Mouse (Mus musculus): ENCODE measurements around the gene Dcaf17. TPM values are rescaled to one million over a fixed set of nuclear protein-coding genes. Genes with fewer than 3 reads are reported as not detected.

Gene Dcaf17
- total RNA-seq (2021) = 10 to 100 TPM; 11.5 to 16.0 TPM
- long read RNA-seq, experiment 1, full-length matches to known transcripts = 3 of 11 reads
- long read RNA-seq, experiment 1, partial matches to known transcripts = 1 of 11 reads
- long read RNA-seq, experiment 1, other reads (novel, unspliced or antisense) = 7 of 11 reads
- long read RNA-seq, experiment 2, full-length matches to known transcripts = 2 of 13 reads
- long read RNA-seq, experiment 2, partial matches to known transcripts = 1 of 13 reads
- long read RNA-seq, experiment 2, other reads (novel, unspliced or antisense) = 10 of 13 reads

DNA sequence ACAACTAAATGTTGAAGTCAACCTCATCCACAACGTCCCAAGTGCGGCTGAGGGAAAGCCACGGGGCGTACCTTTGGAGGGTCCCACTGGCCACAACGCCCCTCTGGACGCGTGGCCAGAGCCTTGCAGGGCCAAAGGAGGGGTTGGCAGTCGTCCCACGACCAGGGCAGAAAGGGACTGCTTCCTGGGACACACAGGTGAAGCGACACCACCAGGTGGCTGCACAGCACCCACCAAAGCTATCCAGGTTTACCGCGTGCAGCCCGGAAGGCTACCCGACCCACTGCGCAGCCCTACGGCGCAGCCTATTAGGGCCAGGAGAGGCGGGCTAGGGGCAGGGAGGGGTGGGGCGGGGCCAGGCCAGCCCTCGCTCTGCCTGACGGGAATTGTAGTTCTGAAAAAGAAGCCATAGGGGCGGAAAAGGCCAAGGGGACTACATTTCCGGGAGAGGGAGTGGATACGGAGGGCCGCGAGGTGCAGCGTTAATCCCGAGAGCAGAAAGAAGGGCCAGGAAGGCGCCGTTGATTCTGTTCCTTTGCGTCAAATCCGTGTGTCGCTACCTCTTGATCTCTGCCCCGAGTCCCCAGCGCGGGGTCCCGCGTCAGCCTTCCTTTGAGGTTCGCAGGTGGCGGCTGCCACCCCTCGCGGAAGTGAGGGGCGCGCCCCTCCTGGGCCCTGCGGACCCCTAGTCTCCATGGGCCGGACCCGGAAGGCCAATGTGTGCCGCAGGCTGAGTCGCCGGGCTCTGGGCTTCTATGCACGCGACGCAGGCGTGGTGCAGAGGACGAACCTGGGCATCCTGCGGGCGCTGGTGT is at the start of gene Dcaf17, which contains the start of gene Mettl8:
Gene Dcaf17, plus strand, starts transcription at position 29 of the 815 bp plus-strand sequence.
Gene Mettl8, minus strand, starts transcription at position 284 of the 815 bp plus-strand sequence.
- peak; percentile 90 to 92 for DNase-seq (ENCODE audit: low spot score in 2 of 2)

DNA sequence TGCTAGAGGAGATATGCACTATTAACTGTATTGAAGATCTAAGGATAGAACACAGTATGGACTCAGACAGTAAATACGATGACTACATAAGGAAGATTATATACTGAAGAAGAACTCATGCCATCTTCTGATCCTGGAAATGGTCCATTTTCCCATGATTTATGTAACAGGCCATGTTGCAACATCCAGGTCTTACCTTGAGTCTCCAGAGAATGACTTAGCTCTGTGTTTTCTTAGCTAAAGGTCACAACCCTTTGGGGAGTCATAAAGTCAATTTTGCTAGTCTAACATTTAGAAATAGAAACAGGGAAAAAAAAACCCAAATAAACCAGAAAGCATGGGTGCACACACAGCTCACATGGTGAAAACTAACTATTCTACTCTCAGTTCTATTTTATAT is 43.3 kb upstream of the Dcaf17 start:
- DNase-seq (ENCODE audit: low spot score in 2 of 2) = no peak

GRCm38 (mm10) chr2:71013521-71013920 is 41.6 kb upstream of the Dcaf17 start:
- DNase-seq (ENCODE audit: low spot score in 2 of 2) = no peak

DNA sequence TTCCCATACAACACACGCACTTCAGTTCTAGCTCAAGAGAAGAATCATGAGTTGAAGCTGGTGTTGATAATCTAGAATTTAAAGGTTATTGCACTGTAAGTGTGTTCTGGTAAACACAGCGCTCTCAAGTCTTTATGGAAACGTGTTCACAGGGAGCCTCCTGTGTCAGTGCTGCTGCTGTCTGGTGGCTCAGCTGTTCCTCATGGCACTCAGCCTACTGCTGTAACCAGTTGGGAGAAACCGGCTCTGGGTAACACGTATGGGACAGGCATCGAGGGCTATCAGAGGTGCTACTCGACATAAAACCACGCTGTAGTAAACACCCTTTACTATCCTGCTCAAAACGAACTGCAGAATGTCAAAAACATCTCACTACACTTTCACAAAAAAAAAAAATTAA is 35.9 kb upstream of the Dcaf17 start:
- DNase-seq (ENCODE audit: low spot score in 2 of 2) = no peak

DNA sequence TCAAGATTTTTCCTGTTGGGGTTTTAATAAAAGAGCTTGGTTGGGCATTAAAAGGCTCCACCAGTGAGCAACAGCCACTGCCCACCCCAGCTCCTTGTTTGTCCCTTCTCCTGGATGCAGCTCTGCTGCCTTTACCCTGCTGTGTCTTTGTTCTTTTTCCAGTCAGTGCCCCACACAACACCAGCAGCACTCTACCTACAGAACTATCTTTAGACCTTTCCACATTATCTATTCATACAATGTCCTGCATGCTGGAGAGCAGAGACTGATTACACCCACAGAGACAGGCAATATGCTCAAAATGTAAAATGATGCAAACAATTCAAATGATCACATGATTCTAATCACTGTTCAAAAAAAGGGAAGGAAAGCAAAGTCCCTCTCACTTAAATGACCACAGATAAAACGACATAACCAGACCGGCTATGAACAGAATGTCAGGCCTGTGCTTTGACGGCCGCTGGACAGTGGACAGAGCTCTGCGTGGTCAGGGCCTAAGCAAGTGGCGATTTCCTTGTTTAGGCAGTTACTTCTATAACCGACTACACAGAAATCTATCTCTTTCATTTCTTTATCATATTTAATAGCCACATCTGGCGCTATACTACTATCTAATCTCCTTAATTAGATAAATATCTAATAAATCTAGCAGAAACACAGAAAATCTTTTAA is 35.3 kb upstream of the Dcaf17 start:
- no peak for DNase-seq (ENCODE audit: low spot score in 2 of 2)

- DNase-seq (ENCODE audit: low spot score in 2 of 2) = peak in 1 of 2 experiments; percentile 28
Observed at GRCm38 (mm10) chr2:71020674-71021073, 34.5 kb upstream of the Dcaf17 start.

DNA sequence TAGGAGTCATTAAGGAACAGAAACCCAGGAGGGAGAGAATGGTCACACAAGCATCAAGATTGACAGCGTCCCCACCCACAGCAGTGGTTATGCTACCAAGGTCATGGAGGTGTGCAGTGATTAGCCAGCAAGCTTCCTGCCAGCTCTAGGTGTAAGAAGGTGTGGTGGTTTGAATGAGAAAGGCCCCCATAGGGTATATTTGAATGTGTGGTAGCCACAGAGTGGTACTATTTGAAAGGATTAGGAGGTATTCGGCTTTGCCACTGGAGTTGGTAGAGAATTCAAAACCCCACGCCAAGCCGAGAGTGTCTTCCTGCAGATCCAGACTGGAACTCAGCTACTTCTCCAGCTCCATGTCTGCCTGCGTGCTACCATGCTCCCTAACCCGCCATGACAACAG is 32.1 kb upstream of the Dcaf17 start:
- no peak for DNase-seq (ENCODE audit: low spot score in 2 of 2)

DNA sequence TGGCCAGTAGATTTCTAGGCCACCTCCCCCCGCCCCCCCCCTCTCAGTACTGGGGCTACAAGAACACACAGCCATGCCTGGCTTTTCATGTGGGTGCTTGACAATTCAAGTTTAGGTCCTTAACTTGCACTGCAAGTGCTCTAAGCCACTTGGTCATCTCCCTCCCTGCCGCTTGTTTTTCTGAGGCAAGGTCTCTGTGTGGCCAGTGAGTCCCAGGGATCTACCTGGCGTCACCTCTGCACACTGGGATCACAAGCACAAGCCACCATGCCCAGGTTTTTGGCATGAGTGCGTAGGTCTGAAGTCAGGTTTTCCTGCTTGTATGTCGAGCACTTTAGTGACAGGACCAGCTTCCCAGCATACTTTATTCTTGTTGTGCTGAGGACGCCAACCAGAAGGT is 31.1 kb upstream of the Dcaf17 start:
- no peak for DNase-seq (ENCODE audit: low spot score in 2 of 2)

DNA sequence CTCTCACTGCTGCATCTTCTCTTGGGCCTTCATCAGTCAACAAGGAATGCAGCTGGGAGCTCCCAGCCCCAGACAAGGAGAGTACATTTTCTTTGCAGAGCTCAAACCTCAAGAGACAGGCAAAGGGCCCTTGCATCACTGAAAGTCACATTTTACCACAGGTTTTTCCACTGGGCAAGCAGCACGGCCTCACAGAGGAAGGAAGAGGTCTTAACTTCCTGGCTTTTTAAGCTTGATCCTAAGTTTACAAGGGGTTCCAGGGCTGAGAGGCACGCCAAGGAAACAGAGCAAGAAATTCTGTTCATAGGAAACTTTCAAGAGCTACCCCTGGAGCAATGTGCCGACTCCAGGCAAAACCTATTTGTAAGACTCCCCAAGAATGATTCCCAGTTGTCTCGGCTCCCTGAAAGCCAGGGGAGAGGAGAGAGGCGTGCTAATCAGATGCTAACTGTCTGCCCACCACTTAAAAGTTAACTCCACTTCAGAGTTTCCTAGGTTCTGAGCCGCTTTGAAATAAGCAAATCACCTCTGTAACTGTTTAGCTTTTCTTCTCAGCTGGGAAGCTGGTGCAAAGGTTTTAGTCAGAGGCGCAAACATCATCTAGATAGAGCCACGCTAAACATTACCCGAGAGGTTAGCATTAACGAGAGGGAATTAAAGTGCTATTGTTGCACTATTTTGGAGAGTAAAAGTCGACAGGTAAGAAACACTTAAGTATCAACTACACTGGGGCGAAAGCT is 29.4 kb upstream of the Dcaf17 start:
- DNase-seq (ENCODE audit: low spot score in 2 of 2) = no peak

- DNase-seq (ENCODE audit: low spot score in 2 of 2) = no peak
Observed at GRCm38 (mm10) chr2:71026787-71027186, 28.3 kb upstream of the Dcaf17 start.

DNA sequence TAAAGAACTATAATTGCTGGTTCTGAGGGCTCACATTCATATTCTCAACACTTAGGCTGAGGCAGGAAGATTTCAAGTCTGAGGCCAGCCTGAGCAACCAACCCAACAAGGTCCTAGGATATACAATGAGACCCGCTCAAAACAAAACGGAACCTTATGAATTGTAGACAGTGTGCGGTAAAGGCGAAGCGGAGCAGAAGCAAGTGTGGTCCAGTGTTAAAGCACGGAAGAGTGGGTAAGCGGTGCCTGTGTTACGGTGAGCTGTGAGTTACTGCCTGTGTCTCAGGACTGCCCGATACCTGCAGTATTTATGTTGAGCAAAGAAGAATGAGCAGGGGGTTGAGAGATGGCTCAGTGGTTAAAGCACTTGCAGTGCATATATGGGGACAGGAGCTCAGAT is 27.5 kb upstream of the Dcaf17 start:
- DNase-seq (ENCODE audit: low spot score in 2 of 2) = no peak

- no peak for DNase-seq (ENCODE audit: low spot score in 2 of 2)
Observed at GRCm38 (mm10) chr2:71030663-71031062, 24.5 kb upstream of the Dcaf17 start.

GRCm38 (mm10) chr2:71031973-71032794 is 22.9 kb upstream of the Dcaf17 start:
- DNase-seq (ENCODE audit: low spot score in 2 of 2) = no peak

GRCm38 (mm10) chr2:71033014-71033413 is 22.1 kb upstream of the Dcaf17 start:
- no peak for DNase-seq (ENCODE audit: low spot score in 2 of 2)

DNA sequence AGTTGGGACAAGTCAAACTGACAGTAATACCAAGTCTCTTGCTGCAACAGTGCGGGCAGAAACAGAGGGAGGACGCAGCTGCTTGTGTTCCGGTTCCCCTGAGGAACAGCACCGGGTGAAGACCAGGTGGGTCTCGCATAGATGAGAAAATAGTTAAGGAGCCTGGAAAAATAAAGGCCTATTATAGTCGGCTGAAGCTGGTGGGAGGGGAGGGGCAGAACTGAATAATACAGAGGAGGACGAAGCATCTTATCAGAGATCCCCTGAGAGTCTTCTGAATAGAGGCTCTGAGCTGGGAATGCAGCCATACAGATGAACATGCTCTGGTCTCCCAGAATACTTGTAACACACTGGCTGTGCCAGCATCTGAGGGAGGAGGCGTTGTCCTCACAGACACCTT is 21.1 kb upstream of the Dcaf17 start:
- DNase-seq (ENCODE audit: low spot score in 2 of 2) = no peak

DNA sequence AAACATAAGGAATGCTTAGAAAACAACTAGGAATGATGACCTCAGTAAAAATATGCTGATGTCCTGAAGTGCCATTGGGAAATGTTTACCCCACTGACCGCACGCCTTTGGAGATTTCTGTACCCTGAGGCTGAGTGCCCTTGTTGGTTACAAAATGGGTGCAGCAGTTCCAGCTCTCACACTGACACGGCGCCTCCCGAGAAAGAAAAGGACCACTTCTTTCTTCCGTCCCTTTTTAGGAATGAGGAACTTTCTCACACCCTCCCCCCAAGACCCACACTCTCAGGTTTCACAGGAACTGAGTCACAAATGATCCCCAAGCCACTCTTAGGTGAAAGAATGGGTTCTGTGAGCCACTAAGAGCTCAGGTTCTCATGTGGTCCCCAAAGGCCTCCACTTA is 17.7 kb upstream of the Dcaf17 start:
- no peak for DNase-seq (ENCODE audit: low spot score in 2 of 2)

DNA sequence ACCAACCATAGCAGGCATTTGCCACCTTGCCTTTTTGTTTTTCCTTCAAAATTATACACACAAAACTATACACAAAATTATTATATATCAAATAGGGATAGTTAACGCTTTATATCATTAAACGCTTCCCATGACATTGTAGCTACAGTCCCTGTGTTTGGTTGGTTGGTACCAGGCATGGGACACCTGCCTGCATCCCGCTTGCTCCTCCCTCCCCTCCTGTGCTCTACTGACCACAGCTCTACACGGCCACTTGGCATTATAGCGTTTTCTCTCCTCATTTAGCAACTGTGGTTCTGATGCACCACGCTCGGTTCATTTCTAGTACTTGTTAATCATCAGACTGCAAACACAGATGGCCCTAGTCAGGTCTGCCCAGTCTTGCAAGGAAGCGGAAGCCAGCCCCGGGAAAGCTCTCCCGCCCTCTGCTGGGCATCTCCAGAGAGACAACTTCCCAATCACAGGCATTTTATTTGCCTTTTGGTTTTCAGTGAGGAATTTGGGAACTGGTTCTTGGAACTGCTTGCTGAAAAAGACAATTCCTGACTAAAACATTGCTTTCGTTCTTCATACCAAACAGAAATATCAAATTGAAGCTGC is 15.5 kb upstream of the Dcaf17 start:
- DNase-seq (ENCODE audit: low spot score in 2 of 2) = peak; percentile 88 to 89

DNA sequence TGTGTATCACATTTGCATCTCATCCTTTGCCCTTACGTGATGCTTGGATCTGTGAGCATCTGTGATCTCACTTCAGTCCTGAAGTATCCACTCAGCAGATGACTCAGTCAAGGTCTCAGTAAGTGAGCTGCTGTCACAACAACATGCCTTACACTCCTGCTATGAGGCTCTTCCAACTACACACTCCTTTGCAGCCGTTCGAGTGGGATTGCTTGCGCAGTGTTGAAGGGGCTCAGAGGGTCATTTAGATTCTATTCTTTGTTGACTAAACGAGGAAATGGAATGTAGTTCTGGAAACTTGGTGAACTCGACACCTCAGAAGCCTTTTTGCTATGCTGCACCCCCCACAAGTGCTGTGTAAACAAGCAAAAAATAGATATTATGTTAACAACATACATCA is 9.0 kb upstream of the Dcaf17 start:
- no peak for DNase-seq (ENCODE audit: low spot score in 2 of 2)

- DNase-seq (ENCODE audit: low spot score in 2 of 2) = no peak
Observed at GRCm38 (mm10) chr2:71046751-71047320, 8.3 kb upstream of the Dcaf17 start.

DNA sequence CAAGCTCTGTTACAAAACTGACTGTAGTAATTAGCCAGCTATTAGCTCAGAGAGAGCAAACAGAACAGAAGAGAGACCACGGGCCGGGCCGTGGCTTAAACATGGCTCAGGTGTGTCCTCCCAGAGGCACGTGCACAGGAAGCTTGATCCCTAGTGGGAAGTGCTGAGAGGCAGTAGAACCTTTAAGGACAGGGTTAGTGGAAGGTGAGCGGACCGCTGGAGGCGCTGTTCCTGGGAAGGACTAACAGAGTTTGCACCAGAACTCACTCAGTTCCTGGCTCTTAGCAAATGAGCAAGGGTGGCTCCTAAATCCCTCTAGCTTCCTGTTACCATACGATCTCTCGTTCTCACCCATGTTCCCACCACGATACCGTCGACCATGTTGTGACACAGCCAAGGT is 6.2 kb upstream of the Dcaf17 start:
- DNase-seq (ENCODE audit: low spot score in 2 of 2) = no peak

Measured in left cerebral cortex, adult 18-20 months (tissue).